Mouse (Mus musculus): Measurements from ENCODE around the gene Pnn.
"Not testable (repeated sequence)": the region's sequence is repeated elsewhere in the genome, so short reads cannot be mapped to it uniquely, and the experiment has no call there.

The Pnn gene

GRCm38 (mm10) chr12:59066448-59067077 lies at the start of gene Pnn:
Pnn (plus strand) TSS chr12:59066884.
- peak; percentile 91 to 98 for DNase-seq (ENCODE audit: low spot score in 2 of 2)

- DNase-seq (ENCODE audit: low spot score in 2 of 2): no peak
Measured at GRCm38 (mm10) chr12:59017970-59018369, 48.7 kb upstream of the Pnn start.

- no peak for DNase-seq (ENCODE audit: low spot score in 2 of 2)
Measured at GRCm38 (mm10) chr12:59019891-59020290, 46.8 kb upstream of the Pnn start.

GRCm38 (mm10) chr12:59021306-59021705 lies 45.4 kb upstream of the Pnn start:
- no peak for DNase-seq (ENCODE audit: low spot score in 2 of 2)

- no peak for DNase-seq (ENCODE audit: low spot score in 2 of 2)
Measured at GRCm38 (mm10) chr12:59032101-59032500, 34.6 kb upstream of the Pnn start.

GRCm38 (mm10) chr12:59039162-59039970 lies 27.3 kb upstream of the Pnn start:
- no peak for DNase-seq (ENCODE audit: low spot score in 2 of 2)

GRCm38 (mm10) chr12:59039971-59040844 lies 26.5 kb upstream of the Pnn start:
- DNase-seq (ENCODE audit: low spot score in 2 of 2): peak in 1 of 2 experiments; percentile 9

- no peak for DNase-seq (ENCODE audit: low spot score in 2 of 2)
Measured at GRCm38 (mm10) chr12:59040851-59041250, 25.8 kb upstream of the Pnn start.

- no peak for DNase-seq (ENCODE audit: low spot score in 2 of 2)
Measured at GRCm38 (mm10) chr12:59052470-59052869, 14.2 kb upstream of the Pnn start.

GRCm38 (mm10) chr12:59053166-59053565 lies 13.5 kb upstream of the Pnn start:
- DNase-seq (ENCODE audit: low spot score in 2 of 2): no peak

GRCm38 (mm10) chr12:59053976-59054375 lies 12.7 kb upstream of the Pnn start:
- DNase-seq (ENCODE audit: low spot score in 2 of 2): no peak

GRCm38 (mm10) chr12:59055196-59055850 lies 11.4 kb upstream of the Pnn start:
- no peak for DNase-seq (ENCODE audit: low spot score in 2 of 2)

- DNase-seq (ENCODE audit: low spot score in 2 of 2): no peak
Measured at GRCm38 (mm10) chr12:59056222-59056621, 10.5 kb upstream of the Pnn start.

- not testable (repeated sequence) for DNase-seq (ENCODE audit: low spot score in 2 of 2)
Measured at GRCm38 (mm10) chr12:59058242-59058641, 8.4 kb upstream of the Pnn start.

GRCm38 (mm10) chr12:59060322-59060721 lies 6.4 kb upstream of the Pnn start:
- no peak for DNase-seq (ENCODE audit: low spot score in 2 of 2)

- peak; percentile 67 to 77 for DNase-seq (ENCODE audit: low spot score in 2 of 2)
Measured at GRCm38 (mm10) chr12:59060993-59061595, 5.6 kb upstream of the Pnn start, which contains the start of gene Trappc6b. Trappc6b (minus strand) TSS chr12:59061472.

- no peak for DNase-seq (ENCODE audit: low spot score in 2 of 2)
Measured at GRCm38 (mm10) chr12:59064837-59065236, 1.8 kb upstream of the Pnn start.

- no peak for DNase-seq (ENCODE audit: low spot score in 2 of 2)
Measured at GRCm38 (mm10) chr12:59065776-59066175, 908 bp upstream of the Pnn start.

GRCm38 (mm10) chr12:59067095-59067494 lies 411 bp downstream of the Pnn start:
- no peak for DNase-seq (ENCODE audit: low spot score in 2 of 2)

GRCm38 (mm10) chr12:59068791-59069190 lies 2.1 kb downstream of the Pnn start:
- DNase-seq (ENCODE audit: low spot score in 2 of 2): no peak

- no peak for DNase-seq (ENCODE audit: low spot score in 2 of 2)
Measured at GRCm38 (mm10) chr12:59072286-59072685, 5.6 kb downstream of the Pnn start.
